Mouse (Mus musculus) thymus, postnatal 4 days (tissue): ENCODE data around the gene Senp6.

ENCODE experiments used
- DNase-seq: peaks from one replicate; pipeline ENCODE4 v3.0.0; 2021

The Senp6 gene

DNA sequence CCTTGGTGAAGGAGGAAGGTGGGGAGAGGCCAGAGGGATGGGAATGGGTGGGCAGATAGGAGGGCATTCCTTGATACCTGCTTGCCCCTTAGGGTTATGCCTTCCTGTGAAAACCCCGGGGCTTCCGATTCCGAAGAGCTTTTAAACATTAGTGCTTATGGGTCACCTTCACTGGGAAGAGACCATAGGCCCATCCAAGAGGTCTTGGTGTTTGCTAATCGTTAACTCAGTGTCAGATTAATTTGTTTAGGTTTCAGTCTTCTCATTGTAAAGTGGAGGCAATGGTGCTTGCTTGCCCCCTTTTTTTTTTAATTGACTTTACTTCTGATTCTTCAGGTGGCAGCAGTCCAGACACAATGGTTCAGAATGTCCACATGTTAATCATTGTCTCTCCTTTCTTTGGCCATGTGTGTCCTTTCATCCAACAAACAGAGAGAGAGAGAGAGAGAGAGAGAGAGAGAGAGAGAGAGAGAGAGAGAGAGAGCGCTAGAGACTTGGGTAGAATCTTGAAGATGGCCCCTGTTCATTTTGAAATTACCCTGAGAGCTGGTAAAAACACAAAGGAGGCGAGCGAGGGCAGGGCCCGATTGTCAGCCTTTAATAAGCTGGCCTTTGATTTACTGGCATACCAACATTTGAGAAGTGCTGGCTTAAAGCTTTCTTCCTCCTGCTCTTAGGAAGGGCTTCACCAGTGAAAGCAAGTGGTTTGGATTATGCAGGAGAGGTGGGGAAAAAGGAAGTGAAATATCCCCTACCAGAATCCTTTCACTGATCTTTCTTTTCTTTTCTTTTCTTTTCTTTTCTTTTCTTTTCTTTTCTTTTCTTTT is 105.9 kb downstream of the Senp6 start:
- no peak for DNase-seq

DNA sequence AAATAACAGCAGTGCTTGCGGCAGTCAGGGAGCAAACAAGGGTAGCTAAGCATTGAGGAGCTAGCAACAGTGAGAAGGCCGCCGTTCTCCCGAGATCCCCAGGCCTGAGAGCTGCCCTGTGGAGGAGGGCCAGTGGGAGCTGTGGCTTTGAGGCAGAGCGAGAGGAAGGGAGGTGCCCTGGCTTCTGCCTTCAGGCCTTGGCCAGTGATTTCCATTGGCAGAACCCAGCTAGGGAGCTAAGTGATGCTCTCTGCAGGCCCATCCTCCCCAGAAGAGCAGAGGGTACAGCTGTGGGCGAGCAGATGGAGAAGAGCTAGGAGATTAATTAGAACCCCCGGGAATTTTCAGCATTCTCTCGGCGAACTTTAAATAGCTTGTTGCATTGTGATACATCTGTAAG is 106.9 kb downstream of the Senp6 start:
- no peak for DNase-seq

DNA sequence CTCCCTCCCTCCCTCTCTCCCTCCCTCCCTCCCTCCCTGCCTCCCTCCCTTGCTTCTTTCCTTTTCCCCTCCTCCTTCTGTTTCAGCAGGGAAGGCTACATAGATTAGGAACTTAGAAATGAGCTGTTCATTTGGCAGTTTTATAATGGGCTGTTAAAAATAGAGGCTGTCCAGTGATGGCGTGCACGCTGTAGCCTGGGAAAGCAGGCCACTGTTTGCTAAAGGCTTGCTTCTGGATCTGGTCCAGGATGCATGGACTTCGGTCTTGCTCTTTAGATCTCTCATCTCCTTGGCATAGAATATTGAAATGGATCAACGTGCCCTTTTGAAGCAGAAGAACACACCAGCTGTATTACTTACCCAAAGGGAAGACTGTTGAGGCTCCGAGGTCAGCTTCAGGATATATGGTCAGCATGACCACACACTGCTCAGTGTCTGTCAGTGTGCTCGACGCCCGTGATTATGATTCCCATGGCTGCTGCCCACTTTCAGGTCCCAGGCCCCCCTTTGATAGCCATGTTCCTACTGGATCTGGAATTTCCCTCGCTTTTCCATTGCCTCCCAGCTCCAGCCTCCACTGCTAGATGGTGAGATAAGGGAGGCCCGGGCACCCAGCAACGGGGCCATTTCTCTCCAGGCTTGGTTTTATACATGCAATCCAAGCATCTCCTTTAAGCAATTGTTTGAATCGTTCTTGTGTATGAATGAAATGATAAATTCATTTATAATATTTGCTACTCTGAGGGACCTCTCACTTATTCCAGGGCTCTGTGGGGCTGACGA is 110.2 kb downstream of the Senp6 start:
- DNase-seq, result no peak

DNA sequence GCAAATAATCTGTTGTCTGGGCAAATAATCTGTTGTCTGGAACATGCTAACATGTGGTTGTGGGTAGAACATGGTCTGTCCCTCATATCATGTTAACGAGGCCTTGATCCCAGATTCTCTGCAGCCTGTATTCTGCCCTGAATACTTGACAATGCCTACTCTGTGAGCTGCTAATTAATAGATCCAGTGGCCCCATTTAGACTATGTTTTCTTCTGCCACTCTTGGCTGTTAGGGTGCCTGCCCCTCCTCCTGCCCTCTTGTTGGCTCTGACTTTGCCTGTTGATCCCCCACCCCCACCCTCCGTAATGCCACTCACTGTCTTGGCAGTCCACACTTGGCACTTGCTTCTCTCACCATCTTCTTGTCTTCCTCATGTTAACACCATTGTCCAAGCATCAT is 112.0 kb downstream of the Senp6 start:
- no peak for DNase-seq

DNA sequence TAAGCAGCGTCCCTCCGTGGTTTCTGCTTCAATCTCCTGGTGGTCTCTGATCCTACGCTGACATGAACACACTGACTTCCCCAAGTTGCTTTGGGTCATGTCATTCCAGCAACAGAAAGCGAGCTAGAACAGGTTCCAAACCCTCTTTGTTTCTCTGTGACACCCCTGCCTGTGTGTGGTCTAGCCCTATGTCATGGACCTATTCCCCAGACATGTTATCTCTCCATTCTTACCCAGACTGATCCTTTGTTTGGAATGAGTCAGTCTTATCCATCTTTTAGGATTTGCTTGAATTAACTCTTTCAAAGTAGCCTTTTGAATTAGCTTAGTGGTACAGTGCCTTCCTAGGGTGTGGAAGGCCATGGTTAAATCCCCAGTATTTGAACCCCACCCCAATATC is 113.0 kb downstream of the Senp6 start:
- no peak for DNase-seq

DNA sequence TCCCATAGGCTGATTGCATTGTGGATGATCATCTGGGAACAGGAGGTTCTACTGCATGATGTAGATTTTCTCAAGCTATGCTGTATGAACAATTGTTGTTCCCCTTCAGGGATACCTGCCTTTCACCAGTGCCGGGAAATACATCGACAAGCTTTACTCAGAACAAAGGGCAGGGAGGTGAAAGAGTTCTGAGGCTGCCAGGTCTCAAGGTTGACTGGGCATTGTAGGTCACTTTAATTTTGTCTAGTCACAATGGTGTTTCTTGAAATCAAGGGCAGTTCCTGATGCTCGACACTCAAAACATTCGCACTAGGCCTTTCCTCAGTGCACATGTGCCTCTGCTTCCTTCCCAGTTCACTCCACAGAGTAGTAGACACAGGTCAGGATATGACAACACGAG is 114.1 kb downstream of the Senp6 start:
- no peak for DNase-seq

DNA sequence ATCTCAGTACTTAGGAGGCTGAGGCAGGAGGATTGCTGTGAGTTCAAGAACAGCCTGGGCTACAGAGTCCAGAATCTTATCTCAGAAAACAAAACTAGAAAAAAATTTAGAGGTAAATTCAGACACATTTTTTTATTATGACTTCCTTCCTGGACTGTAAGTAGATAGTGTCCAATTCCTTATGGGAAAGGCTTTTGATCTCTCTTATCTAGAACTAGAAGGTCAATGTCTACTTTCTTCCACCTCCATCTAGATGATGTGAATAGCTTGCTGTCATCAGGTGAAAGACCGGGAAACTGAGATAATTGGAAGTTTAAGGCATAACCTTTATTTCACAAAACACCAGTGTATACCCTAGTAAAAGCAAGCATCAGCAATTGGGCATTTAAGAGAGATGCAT is 115.0 kb downstream of the Senp6 start:
- DNase-seq, result no peak

DNA sequence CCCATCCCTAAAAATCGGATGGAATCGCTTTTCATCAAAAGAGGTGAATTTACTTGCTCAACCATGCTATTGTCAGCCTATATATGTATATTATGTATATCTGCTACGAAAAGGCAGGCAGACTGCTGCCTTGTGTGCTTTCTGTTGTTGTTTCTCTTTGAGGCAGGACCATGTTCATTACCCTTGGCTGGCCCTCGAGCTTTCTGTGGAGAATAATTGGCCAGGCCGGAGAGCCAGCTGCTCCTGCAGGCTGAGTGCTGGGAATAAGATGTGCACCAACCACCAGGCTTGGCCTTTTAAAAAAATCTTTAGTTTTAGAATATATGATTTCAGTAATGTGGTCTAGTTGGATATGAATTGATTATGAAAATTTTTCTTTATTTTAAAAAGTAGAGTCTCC is 117.4 kb downstream of the Senp6 start:
- DNase-seq, result no peak

DNA sequence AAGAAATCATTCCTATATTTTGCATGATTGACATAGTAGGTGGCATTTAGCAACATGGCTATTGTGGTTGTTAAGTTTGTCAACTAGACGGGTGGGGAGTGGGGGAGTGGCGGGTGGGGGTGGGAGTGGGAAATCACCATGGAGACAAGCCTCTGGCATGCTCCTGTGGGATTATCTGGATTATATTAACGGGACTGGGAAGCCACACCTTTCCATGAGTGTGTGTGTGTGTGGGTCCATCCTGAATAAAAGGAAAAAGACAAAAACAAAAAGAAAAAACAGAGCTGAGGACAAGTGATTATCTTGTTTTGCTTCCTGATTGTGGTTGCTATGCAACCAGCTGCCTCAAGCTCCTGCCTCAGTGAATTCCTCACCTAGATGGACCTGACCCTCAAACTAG is 119.0 kb downstream of the Senp6 start:
- DNase-seq, result no peak

DNA sequence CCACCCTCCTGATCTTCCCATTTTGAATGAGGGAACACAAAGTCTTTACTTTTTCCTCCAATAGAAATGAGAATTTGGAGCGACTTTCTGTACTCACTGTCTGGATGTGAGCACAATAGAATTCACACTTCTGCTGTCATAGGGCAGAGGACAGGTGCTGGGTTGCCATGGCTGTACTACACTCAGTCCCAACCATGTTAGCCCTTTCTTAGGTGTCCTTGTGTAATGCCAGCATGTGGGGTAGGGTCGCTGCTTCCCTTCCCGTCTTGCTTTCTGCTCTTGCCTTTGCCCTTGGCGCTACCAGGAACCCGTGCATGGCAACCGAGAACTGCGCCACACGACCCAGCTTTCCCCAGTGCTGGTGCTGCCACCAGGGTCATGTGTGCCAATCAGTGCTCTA is 120.0 kb downstream of the Senp6 start:
- no peak for DNase-seq

DNA sequence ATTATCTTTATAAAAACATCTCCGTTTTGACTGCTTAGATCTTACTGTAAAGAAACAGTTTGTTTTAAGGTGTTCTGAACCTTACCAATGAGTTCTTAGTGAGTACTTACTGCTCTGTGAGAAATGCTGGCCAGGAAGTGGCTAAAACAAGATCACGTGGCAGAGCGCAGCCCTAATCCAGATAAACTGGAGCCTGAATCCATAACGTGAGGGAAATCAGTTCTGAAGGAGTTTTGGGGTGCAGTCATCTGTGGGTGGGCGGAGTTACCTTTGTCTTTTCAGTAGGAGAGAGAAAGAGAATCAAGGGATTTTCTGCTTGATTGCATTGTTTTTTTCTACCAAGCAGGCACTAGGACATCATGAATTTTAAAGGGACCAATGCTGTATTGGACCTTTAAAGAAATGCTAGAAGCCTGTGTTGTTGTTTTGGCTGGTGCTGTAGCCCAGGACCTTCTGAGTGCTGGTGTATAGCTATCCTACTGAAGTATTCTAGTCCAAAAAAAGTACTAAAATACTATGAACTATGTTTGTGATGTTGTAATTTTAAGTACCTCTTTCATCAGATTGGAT is 121.7 kb downstream of the Senp6 start:
- no peak for DNase-seq

DNA sequence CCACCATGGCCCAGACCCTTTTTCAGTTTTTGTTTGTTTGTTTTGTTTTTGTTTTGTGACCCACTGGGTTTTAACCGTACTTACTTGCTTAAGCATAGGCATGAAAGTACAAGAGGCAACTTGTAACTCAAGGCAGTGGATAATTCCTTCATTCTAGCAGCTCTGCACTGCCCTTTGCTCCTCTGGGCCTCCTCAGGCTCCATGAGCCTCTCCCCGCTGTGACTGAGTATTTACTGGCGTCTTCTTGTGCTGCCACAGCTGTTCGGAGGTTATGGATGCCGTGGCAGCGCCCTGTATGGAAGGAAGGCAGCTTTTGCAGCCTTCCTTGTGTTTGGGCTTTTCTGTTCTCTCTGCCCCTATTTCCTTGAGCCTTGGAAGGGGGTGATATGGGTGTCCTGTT is 124.5 kb downstream of the Senp6 start:
- DNase-seq, result no peak

DNA sequence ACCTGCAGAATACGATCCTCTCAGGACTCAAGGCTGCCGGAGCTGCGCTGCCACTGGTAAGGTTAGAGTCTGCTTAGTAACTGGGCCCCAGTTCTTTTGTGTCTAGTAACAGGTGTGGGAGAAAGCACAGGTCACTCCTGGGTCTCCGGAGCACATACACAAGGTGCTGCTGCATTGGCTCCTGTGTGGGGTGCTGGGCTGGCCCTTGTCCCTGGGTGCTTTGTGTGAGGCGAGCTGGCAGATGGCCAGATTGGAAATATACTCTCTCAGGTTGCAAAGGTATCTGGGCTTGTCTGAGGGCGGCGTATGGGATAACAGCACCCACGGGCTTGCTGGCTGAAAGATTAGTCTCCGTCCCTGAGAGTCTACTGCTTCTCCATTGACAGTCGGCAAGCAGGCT is 125.6 kb downstream of the Senp6 start:
- DNase-seq, result no peak

DNA sequence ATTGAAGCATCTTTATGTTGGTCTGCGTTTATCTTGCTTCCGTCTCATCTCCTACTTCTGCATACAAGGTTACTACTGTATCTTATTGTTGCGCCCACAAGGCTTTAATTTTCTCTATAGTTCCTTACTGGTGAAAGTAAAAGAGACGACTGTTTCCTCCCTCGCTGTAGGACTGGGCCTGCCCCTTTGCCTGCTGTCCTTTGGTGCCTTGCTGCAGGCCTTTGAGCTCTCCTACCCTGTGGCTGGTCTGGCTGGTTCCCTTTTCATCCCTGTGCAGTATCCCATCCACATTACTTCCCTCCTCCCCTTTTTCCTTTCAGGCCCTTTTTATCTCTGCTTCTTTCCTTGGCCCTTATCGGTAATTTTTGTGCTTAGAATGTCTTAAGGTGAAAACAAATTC is 127.7 kb downstream of the Senp6 start:
- DNase-seq, result no peak
